Mouse (Mus musculus) G1E (cell line): ENCODE measurements around the gene Hivep3.

Experiments used
- CTCF ChIP-seq: IDR thresholded peaks from 2 replicates; pipeline ENCODE4 v1.5.1; 2012; ENCODE audit warnings: low read depth, low read length, inconsistent platforms, mixed read lengths
- GATA2 ChIP-seq: IDR thresholded peaks from 2 replicates; pipeline ENCODE4 v1.6.1; 2012; ENCODE audit warnings: low read depth, low read length, inconsistent platforms, borderline replicate concordance

- no peak for TF ChIP-seq CTCF
- no peak for TF ChIP-seq GATA2
Observed at GRCm38 (mm10) chr4:119914194-119914593, 180.6 kb downstream of the Hivep3 start.
